Mouse (Mus musculus): ENCODE results near the gene Gm1123. TPM values are rescaled to one million over a fixed set of nuclear protein-coding genes. Genes with fewer than 3 reads are reported as not detected.

Gene Gm1123
- polyA plus RNA-seq, 1 experiment from 2014 or later = 0.14 TPM

DNA sequence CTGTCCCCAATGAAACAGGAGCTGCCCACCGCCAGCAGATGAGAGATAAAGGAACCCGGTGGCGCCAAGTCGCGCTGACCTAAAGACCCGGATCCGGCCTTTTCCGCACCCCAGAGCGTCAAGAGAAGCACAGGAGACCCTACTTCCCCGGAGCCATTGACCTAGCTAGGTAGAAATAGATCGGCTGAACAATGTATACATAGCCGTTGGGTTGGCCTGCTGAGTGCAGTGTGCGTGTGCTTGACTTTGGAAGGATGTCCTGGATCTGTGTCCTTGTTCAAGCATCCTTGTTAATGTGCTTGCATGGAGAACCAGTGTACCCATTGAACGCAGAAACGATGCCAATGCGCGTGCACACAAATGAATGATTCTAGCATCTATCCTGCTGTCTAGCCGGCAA, 71.9 kb downstream of the Gm1123 start:
- Histone ChIP-seq H3K4me1 (no peaks in the 10 kb centered on the region; the same call in 1 of the 2 replicates), H3K9me3 (replicated peaks) (no peaks in the 10 kb centered on the region), H3K4me2 (no peak overlapping the region), H3K4me3 (no peak overlapping the region), H3K27ac (no peak overlapping the region), H3K9ac (no peak overlapping the region), H3K36me3 (ENCODE audit: poor library complexity, severe bottlenecking) (no peaks in the 10 kb centered on the region), H3K27me3 (peaks cover 94% of the 10 kb centered on the region)
- ATAC-seq = no peak
- WGBS = 2% methylated on average over 18 of the region's 18 CpGs

- Histone ChIP-seq H3K27me3 (peaks cover 98% of the 10 kb centered on the region), H3K9ac (no peak overlapping the region), H3K27ac (no peak overlapping the region), H3K4me1 (no peaks in the 10 kb centered on the region; the same call in 1 of the 2 replicates), H3K9me3 (replicated peaks) (no peaks in the 10 kb centered on the region), H3K4me2 (no peak overlapping the region), H3K4me3 (no peak overlapping the region), H3K36me3 (ENCODE audit: poor library complexity, severe bottlenecking) (no peaks in the 10 kb centered on the region)
- whole genome bisulfite sequencing = under 1% methylated on average over 20 of the region's 20 CpGs
- ATAC-seq = no peak
These were observed 72.9 kb downstream of the Gm1123 start for GRCm38 (mm10) chr9:98962478-98963142.

DNA sequence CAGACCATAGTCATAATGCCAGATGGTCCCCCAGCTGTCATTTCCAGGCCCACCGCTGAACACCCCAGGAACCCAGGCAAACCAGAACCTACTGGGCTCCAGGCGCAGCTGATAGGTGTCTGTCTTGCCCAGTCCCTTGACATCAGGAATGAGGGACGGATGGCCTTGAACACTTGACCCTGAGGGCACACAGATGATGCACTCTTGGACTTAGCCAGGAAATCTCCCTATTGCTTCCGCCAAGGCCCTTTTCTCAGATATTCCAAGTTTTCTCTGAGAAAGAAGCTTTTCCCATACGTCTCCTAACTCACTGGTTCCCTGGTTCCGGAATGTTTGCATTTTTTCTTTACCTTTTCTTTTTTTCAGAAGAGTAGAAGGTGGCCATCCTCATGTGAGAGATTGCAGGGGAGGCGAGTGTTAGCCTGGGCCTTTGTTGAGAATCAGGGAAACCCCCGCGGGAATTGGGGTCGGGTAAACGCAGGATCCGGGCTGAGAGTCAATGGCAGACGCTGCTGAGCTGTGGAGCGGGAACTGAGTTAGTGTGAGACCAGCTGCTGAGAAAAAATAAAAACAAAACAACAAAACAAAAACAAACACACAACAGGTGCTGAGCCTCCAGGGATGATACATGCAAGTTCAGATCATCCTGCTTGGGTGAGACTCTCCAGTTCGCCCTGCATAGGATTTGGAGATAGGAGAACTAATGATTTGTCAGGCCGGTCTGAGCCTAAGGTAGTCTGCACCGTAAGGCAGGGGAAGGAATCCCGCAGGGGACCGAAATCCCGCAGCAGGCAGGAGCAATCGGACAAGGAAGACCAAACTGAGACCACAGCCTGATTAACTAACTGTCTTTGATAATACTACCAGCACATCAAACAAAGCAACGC, 73.7 kb downstream of the Gm1123 start:
- Histone ChIP-seq H3K36me3 (ENCODE audit: poor library complexity, severe bottlenecking) (no peaks in the 10 kb centered on the region), H3K27me3 (peaks cover 98% of the 10 kb centered on the region), H3K9me3 (replicated peaks) (no peaks in the 10 kb centered on the region), H3K4me2 (no peak overlapping the region), H3K9ac (no peak overlapping the region), H3K4me3 (no peak overlapping the region), H3K27ac (no peak overlapping the region), H3K4me1 (peaks cover 4% of the 10 kb centered on the region)
- 2% methylated on average over 22 of the region's 22 CpGs for WGBS
- no peak for ATAC-seq

DNA sequence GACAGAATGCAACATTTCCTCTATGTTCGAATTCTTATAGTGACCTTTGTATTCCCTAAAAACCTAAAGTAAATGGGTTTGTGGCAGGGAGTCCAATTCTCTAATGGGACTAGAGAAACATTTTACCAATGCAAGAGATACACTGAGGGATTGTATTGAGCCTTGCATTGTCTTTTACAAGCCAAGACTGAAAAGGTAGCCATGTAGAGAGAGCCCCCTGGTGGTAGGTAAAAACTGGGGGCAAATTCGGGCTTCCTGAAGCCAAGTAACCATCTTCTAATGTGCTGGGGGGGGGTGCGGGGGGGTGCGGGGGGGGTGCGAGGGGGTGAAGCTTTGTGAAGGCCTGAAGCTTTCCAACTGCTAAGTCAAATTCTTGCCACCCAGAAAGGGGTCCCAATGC, 75.2 kb downstream of the Gm1123 start:
- no peak for ATAC-seq

GRCm38 (mm10) chr9:98959851-98960250, 75.7 kb downstream of the Gm1123 start:
- no peak overlapping the region for H3K27ac ChIP-seq
- H3K4me3 ChIP-seq = no peak overlapping the region
- H3K9me3 ChIP-seq (replicated peaks) = no peaks in the 10 kb centered on the region
- H3K36me3 ChIP-seq (ENCODE audit: poor library complexity, severe bottlenecking) = no peaks in the 10 kb centered on the region
- H3K9ac ChIP-seq = no peak overlapping the region
- peaks cover 24% of the 10 kb centered on the region for H3K4me1 ChIP-seq
- peaks cover 98% of the 10 kb centered on the region for H3K27me3 ChIP-seq
- H3K4me2 ChIP-seq = no peak overlapping the region
- no peak for ATAC-seq
- 24% methylated on average over 3 of the region's 3 CpGs for WGBS

More for the DNA sequence above, 75.2 kb downstream of the Gm1123 start:
- H3K9ac ChIP-seq = no peak overlapping the region
- WGBS = 14% methylated on average over 5 of the region's 5 CpGs
- no peak overlapping the region for H3K27ac ChIP-seq
- no peaks in the 10 kb centered on the region for H3K36me3 ChIP-seq (ENCODE audit: poor library complexity, severe bottlenecking)
- H3K9me3 ChIP-seq (replicated peaks) = no peaks in the 10 kb centered on the region
- no peak overlapping the region for H3K4me3 ChIP-seq
- H3K27me3 ChIP-seq = peaks cover 98% of the 10 kb centered on the region
- H3K4me1 ChIP-seq = peaks cover 19% of the 10 kb centered on the region
- H3K4me2 ChIP-seq = no peak overlapping the region

- Histone ChIP-seq H3K27me3 (peaks cover 99% of the 10 kb centered on the region), H3K9ac (no peak overlapping the region), H3K4me3 (0 out of 2 replicates have a peak overlapping the region, but pooled peaks have one; percentile 15), H3K4me2 (no peak overlapping the region), H3K36me3 (ENCODE audit: poor library complexity, severe bottlenecking) (no peaks in the 10 kb centered on the region), H3K9me3 (replicated peaks) (no peaks in the 10 kb centered on the region), H3K27ac (no peak overlapping the region), H3K4me1 (peaks cover 29% of the 10 kb centered on the region)
- no peak for ATAC-seq
- 4% methylated on average over 6 of the region's 6 CpGs for WGBS
These were observed 76.9 kb downstream of the Gm1123 start for GRCm38 (mm10) chr9:98958628-98959027.

- peaks cover 29% of the 10 kb centered on the region for H3K4me1 ChIP-seq
- H3K4me3 ChIP-seq = 0 out of 2 replicates have a peak overlapping the region, but pooled peaks have one; percentile 1
- H3K9ac ChIP-seq = no peak overlapping the region
- H3K4me2 ChIP-seq = no peak overlapping the region
- H3K36me3 ChIP-seq (ENCODE audit: poor library complexity, severe bottlenecking) = no peaks in the 10 kb centered on the region
- H3K27ac ChIP-seq = no peak overlapping the region
- WGBS = 1% methylated on average over 23 of the region's 23 CpGs
- H3K27me3 ChIP-seq = peaks cover 99% of the 10 kb centered on the region
- ATAC-seq = no peak
- no peaks in the 10 kb centered on the region for H3K9me3 ChIP-seq (replicated peaks)
These were observed 77.7 kb downstream of the Gm1123 start for GRCm38 (mm10) chr9:98957751-98958351.

Other genes starting within 250 kb of the Gm1123 start
- not detected in 2 replicates for gene Prr23a1, start 193.2 kb downstream of the Gm1123 start, polyA plus RNA-seq (2015; fragmentation: Nextera tagmentation; extraction: Ambion mirVana)
- gene Prr23a2, start 179.2 kb downstream of the Gm1123 start, polyA plus RNA-seq (2015; fragmentation: Nextera tagmentation; extraction: Ambion mirVana) = not detected in 2 replicates
- gene Prr23a3, start 170.9 kb downstream of the Gm1123 start, polyA plus RNA-seq (2015; fragmentation: Nextera tagmentation; extraction: Ambion mirVana) = not detected in 2 replicates
- gene 7420426K07Rik, start 132.6 kb downstream of the Gm1123 start, polyA plus RNA-seq (2015; fragmentation: Nextera tagmentation; extraction: Ambion mirVana) = not detected in 2 replicates
- gene Foxl2, start 80.4 kb downstream of the Gm1123 start, polyA plus RNA-seq (2015; fragmentation: Nextera tagmentation; extraction: Ambion mirVana) = 0.34 TPM in 2 replicates
- 84.6 and 97.0 TPM in 2 replicates for gene Faim, start 49.3 kb downstream of the Gm1123 start, polyA plus RNA-seq (2015; fragmentation: Nextera tagmentation; extraction: Ambion mirVana)
- gene Pik3cb, start 104.9 kb upstream of the Gm1123 start, polyA plus RNA-seq (2015; fragmentation: Nextera tagmentation; extraction: Ambion mirVana) = 4.1 and 4.6 TPM in 2 replicates
- gene Faiml, start 201.5 kb upstream of the Gm1123 start, polyA plus RNA-seq (2015; fragmentation: Nextera tagmentation; extraction: Ambion mirVana) = not detected in 2 replicates
- gene Cep70, start 207.7 kb upstream of the Gm1123 start, polyA plus RNA-seq (2015; fragmentation: Nextera tagmentation; extraction: Ambion mirVana) = 80.3 and 81.3 TPM in 2 replicates

All from forebrain, embryonic 13.5 days (tissue).